Mouse (Mus musculus) heart, embryonic 14.5 days (tissue): Measurements from ENCODE around the gene Slc22a29. TPM values are rescaled to one million over a fixed set of nuclear protein-coding genes. Genes with fewer than 3 reads are reported as not detected.
"Not testable (repeated sequence)": the region's sequence is repeated elsewhere in the genome, so short reads cannot be mapped to it uniquely, and the experiment has no call there.

Experiments used
- ATAC-seq: fragments of 200-750 bp; cut with Nextera tagmentation; 2 replicates; pipeline ENCODE4 v1.8.0; 2017; ENCODE audit warnings: low read depth, moderate TSS enrichment; ENCODE audit not compliant: insufficient number of reproducible peaks, insufficient read depth, low FRiP score
- H3K27ac ChIP-seq, 2 experiments: fragments of 200-500 bp in 1 of 2; fragments of 300-500 bp in 1 of 2; sonication (generic) in 1 of 2; replicated peaks in 1 of 2; 2 replicates each; pipeline ENCODE4 v1.5.1; 2012 to 2014; ENCODE audit warnings: low read depth in 2 of 2, low read length in 2 of 2, control low read depth in 1 of 2, mild to moderate bottlenecking in 1 of 2, mixed read lengths in 1 of 2; ENCODE audit not compliant: control insufficient read depth in 1 of 2, insufficient read depth in 1 of 2
- H3K27me3 ChIP-seq: fragments of 300-500 bp; sonication (generic); 2 replicates; pipeline ENCODE4 v1.6.1; 2014; ENCODE audit warnings: mild to moderate bottlenecking, low read length, control low read depth; ENCODE audit not compliant: control insufficient read depth, insufficient read depth
- H3K36me3 ChIP-seq: fragments of 300-500 bp; sonication (generic); 2 replicates; pipeline ENCODE4 v1.6.1; 2014; ENCODE audit warnings: mild to moderate bottlenecking, control low read depth, low read length, mixed read lengths; ENCODE audit not compliant: control insufficient read depth, insufficient read depth
- H3K4me1 ChIP-seq, 2 experiments: fragments of 200-500 bp in 1 of 2; fragments of 300-500 bp in 1 of 2; sonication (generic) in 1 of 2; 2 replicates each; pipeline ENCODE4 v1.6.1; 2012 to 2014; ENCODE audit warnings: low read length in 2 of 2, control low read depth in 1 of 2, mixed read lengths in 1 of 2; ENCODE audit not compliant: control insufficient read depth in 2 of 2, insufficient read depth in 2 of 2
- H3K4me2 ChIP-seq: fragments of 300-500 bp; sonication (generic); 2 replicates; pipeline ENCODE4 v1.6.1; 2014; ENCODE audit warnings: mild to moderate bottlenecking, low read length
- H3K4me3 ChIP-seq, 2 experiments: fragments of 200-500 bp in 1 of 2; fragments of 300-500 bp in 1 of 2; sonication (generic) in 1 of 2; 2 replicates each; pipeline ENCODE4 v1.5.1; 2012 to 2014; ENCODE audit warnings: low read length in 2 of 2, mild to moderate bottlenecking in 2 of 2, control low read depth in 1 of 2, low read depth in 1 of 2, moderate library complexity in 1 of 2; ENCODE audit not compliant: control insufficient read depth in 1 of 2, insufficient read depth in 1 of 2
- H3K9ac ChIP-seq: fragments of 300-500 bp; sonication (generic); 2 replicates; pipeline ENCODE4 v1.6.1; 2014; ENCODE audit warnings: mild to moderate bottlenecking, low read length
- H3K9me3 ChIP-seq: fragments of 300-500 bp; sonication (generic); 2 replicates; pipeline ENCODE4 v1.6.1; 2016; ENCODE audit warnings: low read length, control low read depth; ENCODE audit not compliant: control insufficient read depth
- WGBS: fragments of 180-500 bp; shearing (Covaris S2); extraction: QIAGEN DNeasy Blood & Tissue Kit; methylation state at CpG from one replicate; pipeline ENCODE4 v1.1.7; 2014; 5-methylcytosine and 5-hydroxymethylcytosine counted together
- polyA plus RNA-seq: library from polyadenylated mRNA; unstranded; fragments of >200 nt; fragmentation: Nextera tagmentation; extraction: Ambion mirVana; gene quantifications from 2 replicates; pipeline ENCODE4 v1.2.1, GENCODE M21; 2014

Gene Slc22a29
- 0.22 TPM in 1 of 2 replicates, not detected in the other for polyA plus RNA-seq

DNA sequence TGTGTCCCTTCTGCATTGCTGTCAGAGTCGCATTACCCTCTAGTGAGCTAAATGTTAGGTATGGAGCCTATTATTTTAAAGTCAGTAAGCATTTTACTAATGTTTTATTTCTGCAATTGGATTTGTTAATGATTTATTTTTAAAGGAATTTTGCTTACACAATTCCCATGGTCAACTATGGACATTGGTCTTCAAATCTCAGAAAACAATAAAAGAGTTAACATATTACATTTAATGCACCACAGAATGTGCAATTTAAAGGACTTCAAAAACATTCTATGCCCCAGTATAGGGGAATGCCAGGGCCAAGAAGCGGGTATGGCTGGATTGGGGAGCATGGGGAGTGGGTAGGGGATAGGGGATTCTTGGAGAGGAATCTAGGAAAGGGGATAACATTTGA is at the start of gene Slc22a29:
TSS of gene Slc22a29 (minus strand) at position 101 of the 400 bp plus-strand sequence.
- H3K9ac ChIP-seq = no peak within 1 kb of the TSS
- no peaks in the 10 kb centered on the region for H3K4me1 ChIP-seq
- H3K4me2 ChIP-seq = no peak within 1 kb of the TSS
- no peaks in the 10 kb centered on the region for H3K9me3 ChIP-seq
- H3K27ac ChIP-seq = no peak within 1 kb of the TSS
- no peak within 1 kb of the TSS for H3K4me3 ChIP-seq
- H3K27me3 ChIP-seq = no peaks in the 10 kb centered on the region
- 81% methylated on average over 2 of the region's 2 CpGs for WGBS
- no peak for ATAC-seq
- H3K36me3 ChIP-seq = no peaks in the 10 kb centered on the region

DNA sequence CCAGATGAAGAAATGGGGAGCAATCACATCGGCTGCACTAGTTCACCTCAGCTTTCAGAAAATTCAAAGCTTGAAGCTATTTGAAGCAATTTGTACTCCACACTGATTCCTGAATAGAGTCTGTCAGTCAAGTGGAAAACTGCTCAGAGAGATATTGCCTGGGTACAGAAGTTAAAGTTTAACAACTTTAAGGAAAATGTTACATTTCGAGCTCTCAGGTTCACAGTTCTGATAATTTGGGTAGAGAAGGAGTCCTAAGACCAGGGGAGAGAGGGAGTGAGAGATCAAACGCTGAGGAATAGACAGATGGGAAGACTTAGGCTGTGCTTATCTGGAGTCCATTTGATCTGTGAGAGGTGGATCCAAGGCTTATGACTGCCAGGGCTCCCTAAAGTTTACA is 46.6 kb upstream of the Slc22a29 start:
- no peak overlapping the region for H3K4me2 ChIP-seq
- no peaks in the 10 kb centered on the region for H3K9me3 ChIP-seq
- no peak overlapping the region for H3K4me3 ChIP-seq
- H3K36me3 ChIP-seq = no peaks in the 10 kb centered on the region
- H3K27me3 ChIP-seq = no peaks in the 10 kb centered on the region
- no peak overlapping the region for H3K9ac ChIP-seq
- H3K4me1 ChIP-seq = no peaks in the 10 kb centered on the region
- no peak for ATAC-seq
- 72% methylated on average over 3 of the region's 3 CpGs for WGBS
- no peak overlapping the region for H3K27ac ChIP-seq

DNA sequence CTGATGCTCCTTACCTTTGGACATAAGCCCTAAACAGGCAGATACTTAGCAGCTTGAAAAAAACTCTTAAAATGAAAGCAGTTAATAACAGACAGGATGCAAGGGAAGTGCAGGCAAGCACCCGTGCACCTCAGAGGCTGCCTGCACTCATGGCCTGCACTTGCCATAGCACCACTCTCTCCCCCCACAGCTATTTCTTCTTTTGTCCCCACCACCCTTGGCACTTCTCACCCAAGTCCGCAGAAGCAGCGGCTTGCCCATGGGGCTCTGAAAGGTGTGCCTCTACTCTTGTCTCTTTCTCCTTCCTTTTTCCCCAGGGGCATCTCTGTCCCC is 34.0 kb upstream of the Slc22a29 start:
- ATAC-seq = peak; percentile 39; the same call in 1 of the 2 replicates
- WGBS = 25% methylated on average over 3 of the region's 3 CpGs
- Histone ChIP-seq H3K36me3 (no peaks in the 10 kb centered on the region), H3K4me1 (no peaks in the 10 kb centered on the region), H3K27ac (peak overlapping the region; percentile 85 to 96), H3K27me3 (no peaks in the 10 kb centered on the region), H3K9ac (peak overlapping the region; percentile 79), H3K4me2 (peak overlapping the region; percentile 74), H3K4me3 (peak overlapping the region; percentile 73 to 91), H3K9me3 (no peaks in the 10 kb centered on the region)

DNA sequence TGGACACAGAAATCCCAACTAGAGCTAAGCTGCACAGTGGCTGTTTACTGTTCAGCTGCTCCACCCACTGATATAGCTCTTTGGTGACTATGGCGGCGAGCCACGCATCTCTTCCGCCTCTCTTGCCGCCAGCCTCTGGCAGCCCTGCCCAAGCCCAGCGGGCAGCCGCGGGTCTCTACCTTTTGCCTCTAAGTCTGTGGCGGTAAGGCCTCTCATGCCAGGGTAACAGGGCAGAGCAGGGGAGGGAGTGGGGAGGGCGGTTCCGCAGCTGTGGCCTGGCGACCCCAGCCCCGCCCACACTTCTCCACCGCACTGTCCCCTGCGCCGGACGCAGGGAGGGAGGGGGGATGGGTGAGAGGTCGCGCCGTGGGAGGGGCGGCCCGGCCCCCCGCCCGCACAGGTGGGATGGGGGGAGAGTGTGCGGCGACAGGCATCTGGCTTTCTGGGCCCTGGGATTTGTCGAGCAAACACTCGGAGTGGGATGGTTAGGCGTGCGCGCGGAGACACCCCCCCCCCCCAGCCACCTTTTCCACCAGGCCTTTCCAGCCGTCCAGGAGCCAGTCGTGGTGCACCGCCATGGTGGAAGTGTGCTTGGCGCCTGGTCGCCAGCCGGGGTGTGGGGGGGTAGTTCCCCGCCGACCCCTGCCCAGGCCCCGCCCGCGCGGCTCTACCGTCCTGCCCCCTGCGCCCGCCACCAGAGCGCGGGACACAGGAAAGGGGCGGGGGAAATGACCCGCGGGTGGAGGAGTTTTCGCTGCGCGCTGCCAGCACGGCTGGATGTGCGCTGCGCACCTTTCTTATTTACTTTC is 33.4 kb upstream of the Slc22a29 start:
- Histone ChIP-seq H3K36me3 (no peaks in the 10 kb centered on the region), H3K4me1 (no peaks in the 10 kb centered on the region), H3K4me2 (peak overlapping the region; percentile 74), H3K9ac (peak overlapping the region; percentile 79), H3K9me3 (no peaks in the 10 kb centered on the region), H3K27ac (peak overlapping the region; percentile 85 to 96), H3K4me3 (peak overlapping the region; percentile 73 to 91), H3K27me3 (no peaks in the 10 kb centered on the region)
- ATAC-seq = peak; percentile 94
- 6% methylated on average over 49 of the region's 58 CpGs for WGBS

DNA sequence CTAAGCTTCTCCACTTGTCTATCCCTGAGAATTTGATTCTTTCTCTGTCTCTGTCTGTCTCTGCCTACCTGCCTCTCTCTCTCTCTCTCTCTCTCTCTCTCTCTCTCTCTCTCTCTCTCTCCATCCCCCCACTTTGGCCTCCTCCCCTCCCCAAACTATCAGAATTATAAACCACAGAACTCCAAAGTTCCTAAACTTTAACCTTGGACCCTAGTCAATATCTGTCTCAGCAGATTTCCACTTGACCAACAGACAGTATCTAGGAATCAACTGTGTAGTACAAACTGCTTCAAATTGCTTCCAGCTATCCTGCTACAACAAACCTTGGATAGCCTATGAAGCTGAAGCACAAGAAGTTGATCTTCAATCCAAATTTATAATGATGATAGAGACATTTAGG is 10.2 kb upstream of the Slc22a29 start:
- Histone ChIP-seq H3K4me2 (no peak overlapping the region), H3K4me1 (no peaks in the 10 kb centered on the region), H3K36me3 (no peaks in the 10 kb centered on the region), H3K4me3 (no peak overlapping the region), H3K9ac (no peak overlapping the region), H3K27me3 (no peaks in the 10 kb centered on the region), H3K27ac (no peak overlapping the region), H3K9me3 (no peaks in the 10 kb centered on the region)
- no peak for ATAC-seq

DNA sequence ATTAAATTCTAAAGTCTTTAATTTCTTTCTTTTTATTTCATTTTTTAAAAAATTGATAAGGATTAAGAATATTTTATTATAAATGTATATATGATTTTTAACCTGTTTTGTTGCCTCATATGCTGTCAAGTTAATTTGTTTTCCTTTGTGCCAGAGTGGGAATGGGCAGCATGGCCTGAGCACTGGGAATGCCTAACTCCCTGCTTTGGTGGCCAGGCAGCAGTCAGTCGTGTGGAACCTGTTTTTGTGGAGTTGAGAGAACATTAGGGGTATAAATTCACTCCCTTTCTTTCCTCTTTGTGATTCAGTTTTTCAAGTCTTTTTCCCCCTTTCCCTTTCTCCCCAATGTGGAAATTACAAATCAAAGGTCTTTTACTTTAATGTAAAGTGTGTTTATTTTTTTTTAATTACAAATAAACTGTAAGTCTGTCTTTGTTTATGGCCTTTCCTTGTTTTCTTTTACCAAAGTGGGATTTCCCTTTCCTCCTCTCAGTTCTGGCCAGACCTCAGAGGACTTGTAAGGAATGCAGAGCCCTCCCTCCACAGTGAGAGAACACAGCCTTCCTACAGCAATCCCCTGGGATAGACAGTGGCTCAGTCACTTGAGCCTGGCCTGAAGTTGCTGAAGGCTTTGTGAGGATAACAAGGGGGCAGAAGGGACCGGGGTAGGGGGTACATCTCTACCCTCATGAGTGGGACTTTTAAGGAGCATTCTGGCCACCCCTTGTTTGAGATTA is 69.7 kb downstream of the Slc22a29 start:
- no peaks in the 10 kb centered on the region for H3K36me3 ChIP-seq
- H3K4me2 ChIP-seq = no peak overlapping the region
- ATAC-seq = no peak
- H3K4me1 ChIP-seq = no peaks in the 10 kb centered on the region
- peaks cover 2% of the 10 kb centered on the region; the same call in 1 of the 2 replicates for H3K9me3 ChIP-seq
- H3K4me3 ChIP-seq = no peak overlapping the region
- no peaks in the 10 kb centered on the region for H3K27me3 ChIP-seq
- WGBS = 45% methylated on average over 2 of the region's 2 CpGs
- no peak overlapping the region for H3K27ac ChIP-seq
- H3K9ac ChIP-seq = no peak overlapping the region

DNA sequence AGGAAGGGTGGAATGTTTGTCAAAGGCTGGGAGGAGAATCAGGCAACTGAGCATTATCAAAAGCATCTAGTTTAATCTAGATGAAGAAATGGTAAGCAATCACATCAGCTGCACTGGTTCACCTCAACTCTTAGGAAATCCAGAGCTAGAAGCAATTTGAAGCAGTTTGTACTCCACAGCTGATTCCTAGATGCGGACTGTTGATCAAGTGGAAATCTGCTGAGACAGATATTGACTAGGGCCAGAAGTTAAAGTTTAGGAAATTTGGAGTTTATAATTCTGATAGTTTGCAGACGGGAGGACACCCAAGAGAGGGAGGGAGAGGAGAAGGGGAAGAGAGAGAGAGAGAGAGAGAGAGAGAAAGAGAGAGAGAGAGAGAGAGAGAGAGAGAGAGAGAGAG is 76.0 kb downstream of the Slc22a29 start:
- H3K36me3 ChIP-seq = not testable (repeated sequence)

More for the DNA sequence above, 76.0 kb downstream of the Slc22a29 start:
- H3K4me2 ChIP-seq, ATAC-seq, H3K9ac ChIP-seq, H3K4me1 ChIP-seq, H3K27me3 ChIP-seq, H3K9me3 ChIP-seq, H3K27ac ChIP-seq, H3K4me3 ChIP-seq: not testable (repeated sequence)
- WGBS = 81% methylated on average over 2 of the region's 2 CpGs
